Mouse (Mus musculus) stomach, postnatal 0 days (tissue): ENCODE measurements around the gene Rps6kl1. TPM values are rescaled to one million over a fixed set of nuclear protein-coding genes. Genes with fewer than 3 reads are reported as not detected.

ENCODE experiments used
- ATAC-seq: fragments of 200-750 bp; cut with Nextera tagmentation; 2 replicates; pipeline ENCODE4 v1.8.0; 2017; ENCODE audit not compliant: low FRiP score, low TSS enrichment
- DNase-seq: peaks from one replicate; pipeline ENCODE4 v3.0.0-alpha.2; 2016; ENCODE audit warnings: low spot score
- H3K27ac ChIP-seq: fragments of 300-500 bp; sonication (generic); replicated peaks from 2 replicates; pipeline ENCODE4 v1.5.1; 2014; ENCODE audit warnings: mild to moderate bottlenecking, control low read depth
- H3K27me3 ChIP-seq: fragments of 300-500 bp; sonication (generic); 2 replicates; pipeline ENCODE4 v1.6.1; 2014; ENCODE audit warnings: low read length; ENCODE audit not compliant: control insufficient read depth, insufficient read depth
- H3K36me3 ChIP-seq: fragments of 300-500 bp; sonication (generic); 2 replicates; pipeline ENCODE4 v1.6.1; 2014; ENCODE audit warnings: low read length, mixed read lengths; ENCODE audit not compliant: control insufficient read depth, insufficient read depth
- H3K4me1 ChIP-seq: fragments of 300-500 bp; sonication (generic); replicated peaks from 2 replicates; pipeline ENCODE4 v1.6.1; 2014; ENCODE audit warnings: antibody characterized with exemption; ENCODE audit not compliant: control insufficient read depth, insufficient read depth
- H3K4me2 ChIP-seq: fragments of 300-500 bp; sonication (generic); replicated peaks from 2 replicates; pipeline ENCODE4 v1.6.1; 2014; ENCODE audit warnings: low read depth, mild to moderate bottlenecking, control low read depth, moderate library complexity
- H3K4me3 ChIP-seq: fragments of 300-500 bp; sonication (generic); 2 replicates; pipeline ENCODE4 v1.5.1; 2014; ENCODE audit warnings: low read depth, low read length, control low read depth
- H3K9ac ChIP-seq: fragments of 300-500 bp; sonication (generic); 2 replicates; pipeline ENCODE4 v1.6.1; 2014; ENCODE audit warnings: mild to moderate bottlenecking, low read length, control low read depth, mixed read lengths
- H3K9me3 ChIP-seq: fragments of 300-500 bp; sonication (generic); 2 replicates; pipeline ENCODE4 v1.6.1; 2016; ENCODE audit warnings: low read length; ENCODE audit not compliant: control insufficient read depth
- CTCF ChIP-seq: IDR thresholded peaks from 2 replicates; pipeline ENCODE4 v1.5.1; 2016; ENCODE audit warnings: antibody characterized with exemption, low read depth, mild to moderate bottlenecking, moderate library complexity
- EP300 ChIP-seq: optimal IDR thresholded peaks from 2 replicates; pipeline ENCODE3; 2016; ENCODE audit warnings: antibody characterized with exemption
- WGBS: fragments of 180-500 bp; shearing (Covaris S2); extraction: QIAGEN DNeasy Blood & Tissue Kit; methylation state at CpG from one replicate; pipeline ENCODE4 v1.1.7; 2014; 5-methylcytosine and 5-hydroxymethylcytosine counted together
- polyA plus RNA-seq: library from polyadenylated mRNA; unstranded; fragments of >200 nt; fragmentation: Nextera tagmentation; extraction: Ambion mirVana; gene quantifications from 2 replicates; pipeline ENCODE4 v1.2.1, GENCODE M21; 2015

Gene Rps6kl1
- polyA plus RNA-seq, 1 experiment from 2014 or later, result 0.65 TPM

DNA sequence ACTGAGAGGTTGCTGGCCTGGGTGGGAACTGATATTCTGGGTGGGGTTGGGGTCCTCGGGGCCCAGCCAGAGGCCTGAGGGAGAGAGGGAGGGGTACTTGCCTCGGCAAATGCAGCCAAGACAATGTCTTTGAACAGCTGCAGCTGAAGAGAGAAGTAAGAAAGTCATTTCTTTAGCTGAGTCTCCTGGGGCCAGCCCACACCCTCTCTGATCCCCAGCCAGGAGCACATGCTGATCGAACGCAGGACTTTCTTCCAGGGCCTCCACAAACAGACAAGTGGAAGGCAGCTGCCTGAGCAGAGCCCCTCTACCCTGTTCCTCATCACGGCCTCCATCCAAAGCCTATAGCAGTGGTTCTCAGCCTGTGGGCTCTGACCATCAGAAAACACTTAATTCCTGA lies 13.9 kb upstream of the Rps6kl1 start:
- Histone ChIP-seq H3K9me3 (no peaks in the 10 kb centered on the region), H3K4me3 (no peak overlapping the region), H3K27me3 (no peaks in the 10 kb centered on the region), H3K27ac (no peak overlapping the region), H3K4me2 (no peak overlapping the region), H3K4me1 (peaks cover 2% of the 10 kb centered on the region; the same call in 1 of the 2 replicates), H3K9ac (no peak overlapping the region), H3K36me3 (no peaks in the 10 kb centered on the region)
- DNase-seq, result no peak
- no peak for ATAC-seq
- no peak for TF ChIP-seq CTCF
- TF ChIP-seq EP300, result no peak
- 60% methylated on average over 5 of the region's 5 CpGs for WGBS

DNA sequence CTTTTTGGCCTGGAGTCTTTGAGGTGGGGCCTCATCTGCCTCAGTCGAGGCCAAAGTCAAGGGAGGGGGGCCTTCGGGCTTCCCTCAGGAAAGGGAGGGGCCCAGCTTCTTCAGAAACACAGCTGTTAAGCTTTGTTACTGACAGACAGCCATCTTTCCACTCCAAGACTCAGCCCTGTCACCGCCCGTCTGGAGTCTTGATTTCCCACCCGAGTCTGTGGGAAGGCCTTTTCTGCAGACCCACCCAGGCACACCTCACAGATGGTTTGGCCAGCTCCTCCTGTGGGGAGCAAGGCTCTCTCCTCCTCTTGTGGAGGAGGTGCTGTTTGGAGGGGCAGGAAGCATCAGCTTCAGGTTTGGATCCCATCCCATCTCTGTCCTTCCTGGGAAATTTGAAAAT lies 8.5 kb upstream of the Rps6kl1 start:
- 41% methylated on average over 5 of the region's 5 CpGs for WGBS
- Histone ChIP-seq H3K4me3 (no peak overlapping the region), H3K27ac (no peak overlapping the region), H3K9me3 (no peaks in the 10 kb centered on the region), H3K9ac (no peak overlapping the region), H3K27me3 (no peaks in the 10 kb centered on the region), H3K4me1 (no peaks in the 10 kb centered on the region), H3K36me3 (no peaks in the 10 kb centered on the region), H3K4me2 (no peak overlapping the region)
- peak; percentile 49 for ATAC-seq
- TF ChIP-seq EP300 (no peak), CTCF (no peak)
- DNase-seq, result no peak

DNA sequence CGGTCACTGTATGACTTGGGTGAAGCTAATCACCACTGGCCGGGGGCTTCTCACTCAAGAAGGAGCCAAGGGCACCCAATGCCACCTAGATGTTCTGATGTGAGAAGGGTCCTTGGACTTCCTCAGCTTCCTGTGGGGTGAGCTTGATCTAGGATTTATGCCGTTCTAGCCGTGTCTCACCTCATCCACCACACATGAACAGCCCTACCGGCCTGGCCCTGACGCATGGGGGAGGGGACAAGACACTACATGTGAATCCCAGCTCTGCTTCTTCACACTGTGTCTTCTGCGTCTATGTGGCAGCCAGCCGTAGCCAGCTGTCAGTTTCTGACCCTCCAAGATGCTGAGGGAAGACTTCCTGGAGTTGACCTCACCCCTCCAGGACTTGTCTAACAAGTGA lies 7.7 kb upstream of the Rps6kl1 start:
- WGBS, result 85% methylated on average over 8 of the region's 8 CpGs
- Histone ChIP-seq H3K36me3 (no peaks in the 10 kb centered on the region), H3K4me1 (no peaks in the 10 kb centered on the region), H3K4me3 (no peak overlapping the region), H3K27me3 (no peaks in the 10 kb centered on the region), H3K4me2 (no peak overlapping the region), H3K9ac (no peak overlapping the region), H3K27ac (no peak overlapping the region), H3K9me3 (no peaks in the 10 kb centered on the region)
- DNase-seq, result no peak
- ATAC-seq, result 0 out of 2 replicates have a peak, but pooled peaks have one; percentile 29
- TF ChIP-seq EP300, result no peak
- TF ChIP-seq CTCF, result no peak

GRCm38 (mm10) chr12:85157797-85158460 lies 6.9 kb upstream of the Rps6kl1 start:
- WGBS, result 83% methylated on average over 14 of the region's 14 CpGs

DNA sequence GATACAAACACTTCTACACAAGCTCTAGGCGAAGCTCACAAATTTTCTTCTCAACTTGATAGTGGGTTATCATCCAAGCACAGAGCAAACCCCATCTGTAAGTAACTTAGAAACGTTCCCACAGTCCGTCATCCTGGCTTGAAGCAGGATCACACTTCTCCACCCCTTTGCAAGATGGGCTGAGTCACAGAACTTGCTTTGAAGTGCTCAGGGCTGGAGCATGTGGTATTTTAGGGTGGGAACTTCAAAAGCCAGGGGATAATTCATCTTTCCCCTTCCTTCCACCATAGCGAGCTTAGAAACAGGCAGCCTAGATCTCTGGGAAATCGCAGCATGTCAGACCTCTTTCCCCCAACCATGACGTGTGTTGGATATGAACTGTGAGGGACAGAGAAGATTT lies 5.3 kb upstream of the Rps6kl1 start:
- whole genome bisulfite sequencing, result 17% methylated on average over 6 of the region's 6 CpGs
- Histone ChIP-seq H3K36me3 (no peaks in the 10 kb centered on the region), H3K27ac (no peak overlapping the region), H3K4me2 (no peak overlapping the region), H3K9me3 (no peaks in the 10 kb centered on the region), H3K27me3 (no peaks in the 10 kb centered on the region), H3K4me1 (no peaks in the 10 kb centered on the region), H3K4me3 (no peak overlapping the region), H3K9ac (no peak overlapping the region)
- no peak for TF ChIP-seq CTCF
- TF ChIP-seq EP300, result no peak
- DNase-seq (no peak), ATAC-seq (peak; percentile 53; the same call in 1 of the 2 replicates)

More at GRCm38 (mm10) chr12:85157797-85158460, 6.9 kb upstream of the Rps6kl1 start:
- Histone ChIP-seq H3K4me2 (no peak overlapping the region), H3K36me3 (no peaks in the 10 kb centered on the region), H3K9ac (no peak overlapping the region), H3K4me3 (no peak overlapping the region), H3K27me3 (no peaks in the 10 kb centered on the region), H3K27ac (no peak overlapping the region), H3K4me1 (no peaks in the 10 kb centered on the region), H3K9me3 (no peaks in the 10 kb centered on the region)
- ATAC-seq, result no peak
- no peak for DNase-seq
- no peak for TF ChIP-seq EP300
- TF ChIP-seq CTCF, result no peak

DNA sequence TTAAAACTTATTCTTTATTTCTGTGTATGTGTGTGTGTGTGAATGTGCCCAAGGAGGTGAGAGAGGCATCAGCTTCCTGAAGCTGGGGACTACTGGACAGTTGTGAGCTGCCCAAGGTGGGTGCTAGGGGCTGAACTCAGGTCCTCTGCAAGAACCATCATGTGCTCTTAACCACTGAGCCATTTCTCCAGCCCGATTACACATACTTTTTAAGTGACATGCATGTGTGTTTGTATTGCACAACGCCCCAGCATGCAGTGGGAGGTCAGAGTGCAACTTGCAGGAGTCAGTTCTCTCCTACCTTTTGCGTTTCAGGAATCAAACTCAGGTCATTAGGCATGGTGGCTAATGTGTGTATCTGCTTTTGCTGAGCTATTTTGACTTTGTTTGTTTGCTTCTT lies 1.9 kb upstream of the Rps6kl1 start:
- TF ChIP-seq EP300, result no peak
- no peak for TF ChIP-seq CTCF
- no peak overlapping the region for H3K4me3 ChIP-seq
- DNase-seq, result no peak
- H3K27me3 ChIP-seq, result no peaks in the 10 kb centered on the region
- no peaks in the 10 kb centered on the region for H3K36me3 ChIP-seq
- no peaks in the 10 kb centered on the region for H3K9me3 ChIP-seq
- no peak overlapping the region for H3K27ac ChIP-seq
- H3K4me1 ChIP-seq, result no peaks in the 10 kb centered on the region
- WGBS, result 54% methylated on average over 3 of the region's 3 CpGs
- H3K4me2 ChIP-seq, result no peak overlapping the region
- H3K9ac ChIP-seq, result no peak overlapping the region
- ATAC-seq, result no peak
